Mouse (Mus musculus) layer of hippocampus, adult 2 months (tissue): ENCODE results near the gene Spag6. TPM values are rescaled to one million over a fixed set of nuclear protein-coding genes. Genes with fewer than 3 reads are reported as not detected.

Experiments
- DNase-seq, 2 experiments: peaks; one replicate each; pipeline ENCODE4 v3.0.0; 2022; ENCODE audit warnings: low spot score in 2 of 2
- H3K27ac ChIP-seq: fragments of 200-600 bp; 2 replicates; pipeline ENCODE4 v1.8.1; 2022
- H3K4me3 ChIP-seq: fragments of 200-600 bp; 2 replicates; pipeline ENCODE4 v1.8.1; 2022; ENCODE audit warnings: mild to moderate bottlenecking
- CTCF ChIP-seq: fragments of 200-600 bp; conservative IDR thresholded peaks from 2 replicates; pipeline ENCODE4 v1.8.1; 2022; ENCODE audit warnings: antibody characterized with exemption, mild to moderate bottlenecking, moderate library complexity
- total RNA-seq, 2 experiments: library from RNA; stranded (reverse); gene quantifications; 2 replicates each; pipeline ENCODE4 v1.2.3; 2021

Spag6 gene
- total RNA-seq, 2 experiments from 2014 or later: 3.8 to 7.2 TPM

DNA sequence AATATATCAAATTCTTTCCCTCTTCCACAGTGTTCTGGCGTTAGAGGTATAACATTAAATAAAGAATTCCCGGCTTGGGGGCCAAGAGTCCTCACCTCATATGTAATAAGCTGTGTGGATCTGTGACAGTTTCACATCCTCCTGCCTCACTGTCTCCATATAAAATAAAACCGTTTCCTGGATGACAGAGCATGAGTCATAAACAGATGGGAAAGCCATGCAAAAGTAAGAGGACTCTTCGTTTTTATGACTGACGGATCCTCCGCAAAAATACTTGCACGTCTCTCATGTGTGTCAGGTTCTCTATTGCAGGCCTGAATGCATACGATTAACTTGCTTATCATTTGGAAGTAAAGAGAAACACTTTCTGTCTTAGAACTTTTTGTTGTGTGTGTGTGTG is 78.6 kb downstream of the Spag6 start:
- TF ChIP-seq CTCF: no peak
- no peak overlapping the region for H3K4me3 ChIP-seq
- H3K27ac ChIP-seq: no peak overlapping the region
- peak in 1 of 2 experiments; percentile 21 for DNase-seq

DNA sequence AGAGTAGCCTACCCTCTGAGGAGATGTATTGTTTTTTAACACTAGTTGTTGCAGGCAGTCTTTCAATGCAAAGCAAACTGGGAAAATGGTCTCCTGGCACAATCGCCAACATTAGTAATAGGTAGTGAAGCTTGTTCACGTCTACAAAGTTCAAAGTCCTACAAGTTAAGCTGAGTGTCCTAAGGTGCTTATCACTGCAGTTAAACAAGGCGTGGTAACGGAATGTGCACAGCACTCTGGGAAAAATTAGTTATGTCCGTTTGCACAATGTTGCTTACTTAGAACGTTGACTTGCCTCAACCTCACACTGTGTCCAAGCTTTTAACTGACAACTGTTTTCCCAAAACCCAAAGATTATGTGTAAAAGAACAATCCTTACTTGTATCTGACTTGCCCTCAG is 80.5 kb downstream of the Spag6 start:
- TF ChIP-seq CTCF: no peak
- DNase-seq: no peak
- Histone ChIP-seq H3K27ac (no peak overlapping the region), H3K4me3 (no peak overlapping the region)

DNA sequence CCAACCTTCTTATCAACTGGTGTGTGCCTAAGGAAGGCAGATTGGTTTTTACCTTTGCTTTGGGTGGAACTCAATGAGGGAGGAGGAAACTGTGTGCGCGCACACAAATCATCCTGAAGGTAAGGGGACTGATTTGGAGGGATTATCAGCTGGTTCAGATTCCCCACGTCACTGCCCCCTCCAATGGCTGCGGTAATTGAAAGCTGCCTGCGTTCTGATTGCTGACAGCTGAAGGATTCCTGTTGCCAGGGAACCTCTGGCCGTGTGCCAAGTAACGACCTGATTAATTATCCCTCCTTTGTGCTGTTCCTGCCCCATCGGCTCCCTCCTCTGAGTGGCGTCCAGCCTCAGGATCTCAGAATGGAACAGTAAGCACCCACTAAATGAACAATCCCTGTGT is 84.4 kb downstream of the Spag6 start:
- DNase-seq: peak; percentile 41 to 57
- no peak for TF ChIP-seq CTCF
- H3K4me3 ChIP-seq: peak overlapping the region; percentile 13; the same call in 1 of the 2 replicates
- H3K27ac ChIP-seq: no peak overlapping the region

DNA sequence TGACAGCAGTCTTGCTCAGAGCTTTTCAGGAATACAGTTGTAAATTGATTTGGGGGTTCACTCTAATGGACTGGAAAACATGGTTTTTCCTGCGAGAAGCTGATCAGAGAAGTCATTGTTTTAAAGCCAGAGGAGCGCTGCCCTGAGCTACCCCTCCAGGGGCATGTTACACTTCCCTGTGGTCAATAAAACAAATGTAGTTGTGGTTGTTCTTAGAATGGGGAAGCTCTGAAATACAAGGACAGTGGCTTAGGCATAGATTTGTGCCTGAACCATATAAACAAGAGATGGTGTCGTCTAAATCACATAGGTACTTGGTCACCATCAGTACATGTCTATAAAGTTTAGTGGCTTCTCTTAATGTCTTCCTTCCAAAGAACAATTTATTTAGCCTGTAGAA is 86.0 kb downstream of the Spag6 start:
- no peak overlapping the region for H3K4me3 ChIP-seq
- no peak for DNase-seq
- no peak overlapping the region for H3K27ac ChIP-seq
- no peak for TF ChIP-seq CTCF

- no peak overlapping the region for H3K4me3 ChIP-seq
- H3K27ac ChIP-seq: no peak overlapping the region
- no peak for DNase-seq
- TF ChIP-seq CTCF: no peak
These were observed 87.5 kb downstream of the Spag6 start for GRCm38 (mm10) chr2:18781296-18781695.

GRCm38 (mm10) chr2:18794261-18794660 is 100.4 kb downstream of the Spag6 start:
- Histone ChIP-seq H3K27ac (no peak overlapping the region), H3K4me3 (no peak overlapping the region)
- DNase-seq: no peak
- TF ChIP-seq CTCF: no peak

DNA sequence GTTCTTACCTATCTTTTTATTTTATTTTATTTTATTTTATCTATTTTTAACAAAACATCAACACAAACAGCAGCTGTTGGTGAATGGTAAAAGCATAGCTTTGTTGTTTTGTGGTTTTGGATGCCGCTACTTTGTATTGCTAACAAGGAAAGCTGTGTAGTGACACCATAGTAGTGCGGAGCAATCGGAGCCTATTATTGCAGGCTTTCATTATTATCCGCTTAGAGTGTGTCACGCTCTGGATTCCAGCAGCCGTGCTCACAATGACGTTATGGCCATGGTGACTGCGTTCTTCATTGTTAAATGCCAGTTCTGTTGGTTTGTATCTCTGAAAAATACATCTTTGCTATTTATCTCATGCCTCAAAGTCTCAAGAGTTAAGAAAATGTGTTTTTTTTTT is 103.9 kb downstream of the Spag6 start:
- no peak for TF ChIP-seq CTCF
- Histone ChIP-seq H3K27ac (no peak overlapping the region), H3K4me3 (no peak overlapping the region)
- DNase-seq: no peak

DNA sequence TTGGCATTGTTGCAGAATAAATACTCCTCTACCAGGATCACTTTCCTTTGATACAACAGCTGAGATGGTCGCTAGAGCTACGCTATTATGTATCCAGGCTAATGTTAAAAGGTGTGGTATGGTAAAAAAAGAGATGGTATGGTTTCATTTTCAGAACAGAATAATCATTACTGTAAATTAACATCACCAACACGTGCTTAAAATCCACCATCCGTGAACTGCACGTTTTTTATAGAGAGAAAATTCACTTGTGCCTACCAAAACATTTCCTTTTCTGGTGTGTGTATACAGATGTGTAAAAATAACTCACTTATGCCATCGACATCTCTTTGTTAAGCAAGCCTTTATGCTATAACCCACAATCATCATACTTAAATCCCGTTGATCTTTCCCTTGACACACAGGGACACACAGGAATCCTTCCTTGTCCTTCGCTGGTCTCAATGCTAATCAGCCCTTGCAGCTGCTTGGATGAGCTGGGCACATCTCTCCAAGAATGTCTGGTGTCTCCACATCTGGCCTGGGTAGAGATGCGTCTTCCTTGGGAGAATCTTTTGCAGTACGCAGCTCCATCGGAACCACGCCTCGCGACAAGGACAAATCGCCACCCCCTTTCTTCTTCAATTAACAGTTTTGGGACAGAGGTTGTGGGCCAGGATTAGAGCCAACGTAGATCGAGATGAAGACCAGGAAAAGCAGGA is 105.6 kb downstream of the Spag6 start:
- peak overlapping the region; percentile 88 for H3K27ac ChIP-seq
- peak overlapping the region; percentile 69 for H3K4me3 ChIP-seq
- TF ChIP-seq CTCF: no peak
- peak in 1 of 2 experiments; percentile 32 for DNase-seq

Other genes starting within 250 kb of the Spag6 start
- 100 to 1,000 TPM; 106 TPM for gene Commd3, start 21.6 kb upstream of the Spag6 start, total RNA-seq
- gene Bmi1, start 17.0 kb upstream of the Spag6 start, total RNA-seq: 10 to 100 TPM; 54.5 to 55.7 TPM